Mouse (Mus musculus) megakaryocyte, embryonic 14.5 days (primary cell): Measurements from ENCODE around the gene Pitpnm1.

Experiments
- FLI1 ChIP-seq: IDR thresholded peaks from 2 replicates; pipeline ENCODE4 v1.6.1; 2012; ENCODE audit warnings: low read length, inconsistent platforms, mixed read lengths
- GATA1 ChIP-seq: IDR thresholded peaks from 3 replicates; pipeline ENCODE4 v1.6.1; 2012; ENCODE audit warnings: mixed read lengths, low read length, inconsistent platforms, borderline replicate concordance

- TF ChIP-seq GATA1 (no peak), FLI1 (no peak)
These were observed 24.3 kb upstream of the Pitpnm1 start for GRCm38 (mm10) chr19:4075531-4075930.
